Mouse (Mus musculus) myocyte (in vitro differentiated cells): ENCODE results near the gene Snapc4.

Experiments
- MAX ChIP-seq: IDR thresholded peaks from one replicate; pipeline ENCODE4 v1.6.1; 2011; ENCODE audit warnings: low read depth, mild to moderate bottlenecking, control low read depth
- MYOG ChIP-seq, 3 experiments: IDR thresholded peaks; one replicate each; pipeline ENCODE4 v1.6.1; 2011; ENCODE audit warnings: control low read depth in 2 of 3, low read depth in 2 of 3, mild to moderate bottlenecking in 2 of 3; ENCODE audit not compliant: insufficient read length in 2 of 3, control insufficient read depth in 1 of 3, insufficient read depth in 1 of 3
- POLR2A ChIP-seq: IDR thresholded peaks from one replicate; pipeline ENCODE4 v1.6.1; 2011; ENCODE audit warnings: low read depth, mild to moderate bottlenecking, control low read depth, moderate library complexity; ENCODE audit not compliant: insufficient read length
- REST ChIP-seq: IDR thresholded peaks from one replicate; pipeline ENCODE4 v1.6.1; 2011; ENCODE audit warnings: mild to moderate bottlenecking, control low read depth, moderate library complexity; ENCODE audit not compliant: insufficient read depth, insufficient read length
- TCF3 ChIP-seq: IDR thresholded peaks from one replicate; pipeline ENCODE4 v1.6.1; 2011; ENCODE audit warnings: low read depth, control low read depth; ENCODE audit not compliant: insufficient read length

- TF ChIP-seq POLR2A, result no peak
- no peak for TF ChIP-seq MYOG (IDR thresholded peaks at IDR 0.05; ENCODE audit: control insufficient read depth in 1 of 3, insufficient read depth in 1 of 3, insufficient read length in 2 of 3, low read depth in 2 of 3)
- TF ChIP-seq MAX, result no peak
- no peak for TF ChIP-seq TCF3
- TF ChIP-seq REST, result no peak
Observed at GRCm38 (mm10) chr2:26391617-26392016, 11.2 kb upstream of the Snapc4 start.
